Mouse (Mus musculus): ENCODE measurements around the gene Arhgef19.

DNA sequence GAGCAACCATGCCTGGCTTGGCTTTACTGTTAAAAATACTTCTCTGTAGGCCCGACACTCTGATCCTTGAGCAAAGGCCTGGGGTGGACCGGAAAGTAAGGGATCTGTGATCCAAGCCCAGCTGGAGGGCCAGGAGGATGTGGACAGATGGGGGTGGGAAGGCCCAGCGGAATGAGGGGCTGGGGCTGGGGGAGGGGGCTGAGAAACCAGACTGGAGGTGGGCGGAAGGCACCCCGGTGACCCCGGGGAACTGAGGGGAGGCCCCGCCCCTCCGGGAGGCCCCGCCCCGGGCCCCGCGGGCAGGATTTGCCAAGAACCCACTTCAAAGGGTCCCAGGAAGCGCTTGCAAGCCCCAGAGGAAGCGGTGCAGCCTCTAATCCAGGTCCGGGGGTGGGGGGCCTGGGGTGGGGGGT, 56.5 kb downstream of the Arhgef19 start:
- TF ChIP-seq CTCF (IDR thresholded peaks at IDR 0.05; ENCODE audit: low read depth) (no peak), EP300 (IDR thresholded peaks at IDR 0.05; ENCODE audit: low read depth) (no peak)
